Mouse (Mus musculus): ENCODE data around the gene Gpr153. TPM values are rescaled to one million over a fixed set of nuclear protein-coding genes. Genes with fewer than 3 reads are reported as not detected.
"Not testable (repeated sequence)": the region's sequence is repeated elsewhere in the genome, so short reads cannot be mapped to it uniquely, and the experiment has no call there.

Gene Gpr153
- polyA plus RNA-seq (2012; rRNA removed): 40.0 and 45.6 TPM in 2 replicates

DNA sequence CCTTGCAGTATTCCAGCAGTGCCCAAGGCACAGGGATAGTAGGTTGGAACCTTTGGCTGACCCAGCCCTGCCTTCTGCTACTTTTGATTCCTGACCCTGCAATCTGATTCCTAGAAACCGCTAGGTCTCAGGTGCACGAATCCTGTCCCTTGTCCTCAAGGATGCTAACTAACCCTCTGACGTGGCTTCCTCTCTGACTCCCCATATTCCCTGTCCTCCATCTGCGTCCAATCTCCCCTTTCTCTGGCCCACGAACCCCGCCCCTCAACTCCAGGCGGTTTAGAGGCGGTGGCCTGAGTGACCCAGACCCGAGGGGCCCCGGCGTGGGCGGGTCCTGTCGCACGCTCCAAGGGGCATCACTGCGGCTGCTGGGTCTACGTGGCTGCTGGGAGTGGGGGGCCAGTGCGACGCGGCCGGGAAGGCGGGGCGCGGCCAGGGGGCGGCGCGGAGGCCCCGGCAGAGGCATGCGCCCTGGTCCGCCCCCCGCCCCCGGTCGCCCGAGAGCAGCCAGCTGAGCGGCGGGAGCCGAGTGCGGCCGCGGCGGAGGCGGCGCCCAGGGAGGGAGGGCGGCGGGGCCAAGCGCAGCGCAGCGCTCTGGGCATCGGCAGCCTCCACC is at the start of gene Gpr153:
Gene Gpr153, plus strand, starts transcription at position 612 of the 616 bp plus-strand sequence.
- 3% methylated on average over 41 of the region's 48 CpGs for WGBS
- Histone ChIP-seq H3K4me1 (ENCODE audit: control insufficient read depth, insufficient read depth, low read length) (no peaks in the 10 kb centered on the region), H3K4me3 (replicated peaks; ENCODE audit: extremely low read depth, low read depth, low read length) (peak within 1 kb of the TSS; percentile 44)
- peak; percentile 23 for DNase-seq
- no peak for TF ChIP-seq POLR2A (IDR thresholded peaks at IDR 0.05; ENCODE audit: borderline replicate concordance, extremely low read depth, low read depth, low read length)

GRCm38 (mm10) chr4:152226901-152227486 is 47.0 kb upstream of the Gpr153 start:
- WGBS: 72% methylated on average over 13 of the region's 13 CpGs
- Histone ChIP-seq H3K4me1 (ENCODE audit: control insufficient read depth, insufficient read depth, low read length) (peaks cover 21% of the 10 kb centered on the region), H3K4me3 (replicated peaks; ENCODE audit: extremely low read depth, low read depth, low read length) (no peak overlapping the region)
- no peak for DNase-seq
- TF ChIP-seq POLR2A (IDR thresholded peaks at IDR 0.05; ENCODE audit: borderline replicate concordance, extremely low read depth, low read depth, low read length): no peak
- no peak for TF ChIP-seq CTCF (IDR thresholded peaks at IDR 0.05; ENCODE audit: insufficient read depth, low read length)

GRCm38 (mm10) chr4:152227749-152228527 is 46.1 kb upstream of the Gpr153 start:
- WGBS: 82% methylated on average over 12 of the region's 12 CpGs
- TF ChIP-seq POLR2A (IDR thresholded peaks at IDR 0.05; ENCODE audit: borderline replicate concordance, extremely low read depth, low read depth, low read length): no peak
- TF ChIP-seq CTCF (IDR thresholded peaks at IDR 0.05; ENCODE audit: insufficient read depth, low read length): no peak
- DNase-seq: no peak
- peaks cover 13% of the 10 kb centered on the region for H3K4me1 ChIP-seq (ENCODE audit: control insufficient read depth, insufficient read depth, low read length)
- no peak overlapping the region for H3K4me3 ChIP-seq (replicated peaks; ENCODE audit: extremely low read depth, low read depth, low read length)

DNA sequence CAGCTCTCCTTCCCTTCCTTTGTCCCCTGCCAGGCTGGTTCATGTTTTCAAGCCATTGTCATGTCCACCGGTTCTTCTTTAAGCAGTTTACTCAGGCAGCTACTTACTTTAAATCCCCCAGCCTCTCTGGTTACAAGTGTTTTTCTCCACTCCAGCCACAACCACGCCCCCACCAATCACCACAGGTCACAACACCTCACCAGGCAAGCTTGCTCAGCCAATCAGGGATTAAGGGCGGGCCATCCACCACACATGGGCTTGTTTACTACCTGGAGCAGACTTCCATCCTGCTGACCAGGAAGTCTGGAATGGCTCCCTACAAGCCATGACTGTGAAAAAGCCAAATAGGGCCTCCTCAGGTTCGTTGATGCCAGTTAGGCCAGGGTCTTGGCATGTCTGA is 43.7 kb upstream of the Gpr153 start:
- not testable (repeated sequence) for H3K4me3 ChIP-seq (replicated peaks; ENCODE audit: extremely low read depth, low read depth, low read length); DNase-seq
- H3K4me1 ChIP-seq (ENCODE audit: control insufficient read depth, insufficient read depth, low read length): peaks cover 13% of the 10 kb centered on the region
- 49% methylated on average over 4 of the region's 4 CpGs for WGBS

- no peak overlapping the region for H3K4me3 ChIP-seq (replicated peaks; ENCODE audit: extremely low read depth, low read depth, low read length)
- TF ChIP-seq CTCF (IDR thresholded peaks at IDR 0.05; ENCODE audit: insufficient read depth, low read length) (no peak), POLR2A (IDR thresholded peaks at IDR 0.05; ENCODE audit: borderline replicate concordance, extremely low read depth, low read depth, low read length) (no peak)
- 82% methylated on average over 7 of the region's 7 CpGs for WGBS
- peaks cover 12% of the 10 kb centered on the region; the same call in 1 of the 2 replicates for H3K4me1 ChIP-seq (ENCODE audit: control insufficient read depth, insufficient read depth, low read length)
- DNase-seq: no peak
These were observed 42.7 kb upstream of the Gpr153 start for GRCm38 (mm10) chr4:152231326-152231725.

DNA sequence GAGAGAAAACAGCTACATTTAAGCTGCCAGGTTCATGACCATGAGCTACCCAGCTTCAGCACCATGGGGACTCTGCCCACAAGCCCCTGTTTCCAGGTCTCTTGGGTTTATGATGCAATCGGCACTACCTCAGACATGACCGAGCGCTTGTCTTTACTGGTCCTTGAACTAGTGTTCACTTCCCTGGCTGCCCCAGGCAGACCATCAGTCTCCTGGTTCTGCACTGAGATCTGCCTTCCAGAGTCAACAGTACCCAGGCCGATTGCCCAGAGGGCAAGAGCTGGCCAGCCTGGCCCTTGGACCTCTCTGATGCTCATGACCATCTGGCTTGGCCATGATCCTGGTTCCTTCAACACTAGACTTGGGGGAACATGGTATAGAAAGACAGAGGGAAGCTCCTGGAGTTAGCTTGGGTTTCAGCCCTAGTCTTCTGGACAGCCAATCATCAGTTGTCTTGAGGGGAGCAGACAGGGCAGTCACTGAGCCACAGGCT is 41.6 kb upstream of the Gpr153 start:
- peaks cover 6% of the 10 kb centered on the region; the same call in 1 of the 2 replicates for H3K4me1 ChIP-seq (ENCODE audit: control insufficient read depth, insufficient read depth, low read length)
- 77% methylated on average over 4 of the region's 4 CpGs for WGBS
- H3K4me3 ChIP-seq (replicated peaks; ENCODE audit: extremely low read depth, low read depth, low read length): no peak overlapping the region
- TF ChIP-seq CTCF (IDR thresholded peaks at IDR 0.05; ENCODE audit: insufficient read depth, low read length): no peak
- no peak for TF ChIP-seq POLR2A (IDR thresholded peaks at IDR 0.05; ENCODE audit: borderline replicate concordance, extremely low read depth, low read depth, low read length)
- DNase-seq: no peak

- H3K4me1 ChIP-seq (ENCODE audit: control insufficient read depth, insufficient read depth, low read length): no peaks in the 10 kb centered on the region
- 60% methylated on average over 4 of the region's 4 CpGs for WGBS
- H3K4me3 ChIP-seq (replicated peaks; ENCODE audit: extremely low read depth, low read depth, low read length): no peak overlapping the region
- DNase-seq: no peak
- no peak for TF ChIP-seq CTCF (IDR thresholded peaks at IDR 0.05; ENCODE audit: insufficient read depth, low read length)
- no peak for TF ChIP-seq POLR2A (IDR thresholded peaks at IDR 0.05; ENCODE audit: borderline replicate concordance, extremely low read depth, low read depth, low read length)
These were observed 34.1 kb upstream of the Gpr153 start for GRCm38 (mm10) chr4:152239974-152240373.

GRCm38 (mm10) chr4:152243241-152243891 is 30.7 kb upstream of the Gpr153 start:
- H3K4me1 ChIP-seq (ENCODE audit: control insufficient read depth, insufficient read depth, low read length): no peaks in the 10 kb centered on the region
- no peak for DNase-seq
- TF ChIP-seq POLR2A (IDR thresholded peaks at IDR 0.05; ENCODE audit: borderline replicate concordance, extremely low read depth, low read depth, low read length) (no peak), CTCF (IDR thresholded peaks at IDR 0.05; ENCODE audit: insufficient read depth, low read length) (no peak)
- 92% methylated on average over 9 of the region's 9 CpGs for WGBS
- no peak overlapping the region for H3K4me3 ChIP-seq (replicated peaks; ENCODE audit: extremely low read depth, low read depth, low read length)

DNA sequence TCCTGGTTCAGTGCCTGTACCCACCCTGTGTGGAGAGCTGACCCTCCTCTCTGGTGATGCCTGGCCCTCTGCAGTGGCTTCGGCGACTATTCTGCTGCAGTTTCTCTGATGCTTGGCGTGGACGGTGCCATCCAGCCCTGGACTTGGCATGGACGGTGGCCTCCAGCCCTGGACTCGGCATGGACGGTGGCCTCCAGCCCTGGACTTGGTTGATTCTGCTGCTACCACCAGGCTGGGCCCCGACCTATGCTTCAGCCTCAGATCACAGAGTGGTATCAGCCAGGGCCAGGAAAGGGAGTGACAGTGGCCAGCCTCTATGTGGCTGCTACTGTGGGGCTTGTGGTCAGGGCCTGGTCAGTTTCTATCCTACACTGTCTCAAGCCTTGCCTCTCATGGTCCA is 30.1 kb upstream of the Gpr153 start:
- TF ChIP-seq CTCF (IDR thresholded peaks at IDR 0.05; ENCODE audit: insufficient read depth, low read length): no peak
- no peak for TF ChIP-seq POLR2A (IDR thresholded peaks at IDR 0.05; ENCODE audit: borderline replicate concordance, extremely low read depth, low read depth, low read length)
- no peak for DNase-seq
- WGBS: 94% methylated on average over 8 of the region's 8 CpGs
- H3K4me1 ChIP-seq (ENCODE audit: control insufficient read depth, insufficient read depth, low read length): no peaks in the 10 kb centered on the region
- H3K4me3 ChIP-seq (replicated peaks; ENCODE audit: extremely low read depth, low read depth, low read length): no peak overlapping the region

All from lung, adult 2 months (tissue).